9 mouse cellular contexts compared by ENCODE assay signal in genomic region chr8:105937496-105938305, GRCm38 (mm10). TPM values are rescaled to one million over a fixed set of nuclear protein-coding genes. Genes with fewer than 3 reads are reported as not detected.
DNase-seq lines count a peak whose midpoint lies in the region; ATAC-seq and TF ChIP-seq lines count a peak whose summit lies in the region.
"Had no signal": no experiment of that assay in that cellular context is flagged by ENCODE, and none has a peak within 500 bp of the region (broad histone marks: within the 10 kb centered on the region; RNA-seq: fewer than 3 reads in every experiment).

No protein-coding gene starts in this region.

- H3K36me3 ChIP-seq in ES-E14 (ENCODE audit: control insufficient read depth, insufficient read depth, low read length, poor library complexity, severe bottlenecking), result peaks cover 3% of the 10 kb centered on the region; the same call in 1 of the 2 replicates
- H3K36me3 ChIP-seq in kidney, adult 2 months (ENCODE audit: control insufficient read depth, insufficient read depth, low read length), result no peaks in the 10 kb centered on the region
- no peaks in the 10 kb centered on the region for H3K36me3 ChIP-seq in liver, embryonic 14.5 days (replicated peaks; ENCODE audit: control insufficient read depth, insufficient read depth, low read depth)
- H3K36me3 ChIP-seq in neural tube, embryonic 12.5 days, result no peaks in the 10 kb centered on the region

- H3K9ac ChIP-seq in ES-E14 (ENCODE audit: insufficient read depth, low read depth, low read length, poor library complexity, severe bottlenecking), result peak overlapping the region; percentile 69
- H3K9ac ChIP-seq in liver, embryonic 14.5 days (replicated peaks), result peak overlapping the region; percentile 86
- peak overlapping the region; percentile 81 for H3K9ac ChIP-seq in neural tube, embryonic 12.5 days

- peak; percentile 63 for DNase-seq in 416B (ENCODE audit: low read depth)
- no peak for DNase-seq in ES-E14 (ENCODE audit: low read depth, low spot score)
- DNase-seq in heart, adult 8-10 months (ENCODE audit: low spot score), result peak; percentile 63
- peak; percentile 69 for DNase-seq in kidney, adult 2 months
- peak in 1 of 3 experiments; percentile 31 for DNase-seq in liver, embryonic 14.5 days (ENCODE audit: low read depth in 3 of 3, low spot score in 3 of 3)
- DNase-seq in thymus, postnatal 36 days, result peak; percentile 58 to 59

- no peak for TF ChIP-seq CTCF in kidney, adult 2 months (conservative IDR thresholded peaks at IDR 0.05; ENCODE audit: insufficient read depth, insufficient read length, low read depth, low read length)
- no peak for TF ChIP-seq CTCF in liver, embryonic 14.5 days (IDR thresholded peaks at IDR 0.05; ENCODE audit: low read depth)

- no peak for TF ChIP-seq EP300 in liver, embryonic 14.5 days (IDR thresholded peaks at IDR 0.05; ENCODE audit: low read depth)

- in situ Hi-C loops in ES-E14 (cut with MboI; ENCODE audit: low sequenced_read_pairs in 2 of 2, unreplicated experiment in 2 of 2), result no loop called here

- H3K27ac ChIP-seq in ES-E14 (ENCODE audit: insufficient read depth, low read depth, low read length, poor library complexity, severe bottlenecking), result no peak overlapping the region
- H3K27ac ChIP-seq in kidney, adult 2 months (ENCODE audit: insufficient read depth, low read depth, low read length), result peak overlapping the region; percentile 79
- H3K27ac ChIP-seq in liver, embryonic 14.5 days, result peak overlapping the region; percentile 68
- peak overlapping the region; percentile 82; the same call in 1 of the 2 replicates for H3K27ac ChIP-seq in neural tube, embryonic 12.5 days

- H3K4me3 ChIP-seq in ES-E14 (ENCODE audit: insufficient read depth in 1 of 2, low read depth in 1 of 2, low read length in 2 of 2, poor library complexity in 1 of 2, severe bottlenecking in 1 of 2), result peak overlapping the region; percentile 81 to 96
- H3K4me3 ChIP-seq in kidney, adult 2 months (ENCODE audit: insufficient read depth, low read depth, low read length), result peak overlapping the region; percentile 91
- peak overlapping the region; percentile 80 to 84 for H3K4me3 ChIP-seq in liver, embryonic 14.5 days (ENCODE audit: insufficient read depth in 1 of 2, low read depth in 2 of 2, low read length in 2 of 2)
- peak overlapping the region; percentile 71 for H3K4me3 ChIP-seq in neural tube, embryonic 12.5 days

- H3K9me3 ChIP-seq in ES-E14 (ENCODE audit: control insufficient read depth, insufficient read depth, low read depth, low read length), result no peaks in the 10 kb centered on the region
- no peaks in the 10 kb centered on the region for H3K9me3 ChIP-seq in liver, embryonic 14.5 days (ENCODE audit: control insufficient read depth, low read length)
- H3K9me3 ChIP-seq in neural tube, embryonic 12.5 days, result no peaks in the 10 kb centered on the region

- WGBS in kidney, adult 2 months, result under 1% methylated on average over 33 of the region's 33 CpGs
- under 1% methylated on average over 33 of the region's 33 CpGs for WGBS in liver, embryonic 14.5 days (ENCODE audit: insufficient replicate concordance)
- 3% methylated on average over 33 of the region's 33 CpGs for WGBS in neural tube, embryonic 12.5 days

- peaks cover 0 to 6% of the 10 kb centered on the region in 2 experiments; a peak in 2 of 4 replicates for H3K4me1 ChIP-seq in ES-E14 (ENCODE audit: control insufficient read depth in 2 of 2, insufficient read depth in 2 of 2, low read length in 2 of 2, poor library complexity in 1 of 2)
- H3K4me1 ChIP-seq in kidney, adult 2 months (ENCODE audit: control insufficient read depth, insufficient read depth, low read length), result peaks cover 4% of the 10 kb centered on the region; the same call in 1 of the 2 replicates
- peaks cover 16 to 26% of the 10 kb centered on the region in 2 experiments for H3K4me1 ChIP-seq in liver, embryonic 14.5 days (replicated peaks; ENCODE audit: control insufficient read depth in 2 of 2, insufficient read depth in 2 of 2, low read length in 1 of 2)
- peaks cover 19% of the 10 kb centered on the region for H3K4me1 ChIP-seq in neural tube, embryonic 12.5 days

- peak; percentile 46 for ATAC-seq in common myeloid progenitor, adult 5-6 weeks (replicated peaks; ENCODE audit: low read depth, poor library complexity, severe bottlenecking)
- ATAC-seq in liver, embryonic 14.5 days (ENCODE audit: insufficient read depth), result peak; percentile 18; the same call in 1 of the 2 replicates
- ATAC-seq in neural tube, embryonic 12.5 days (ENCODE audit: low FRiP score, low read depth), result peak; percentile 56

- H3K4me2 ChIP-seq in liver, embryonic 14.5 days (ENCODE audit: low read depth), result peak overlapping the region; percentile 92
- H3K4me2 ChIP-seq in neural tube, embryonic 12.5 days (replicated peaks), result peak overlapping the region; percentile 97

- TF ChIP-seq POLR2A in kidney, adult 2 months (IDR thresholded peaks at IDR 0.05; ENCODE audit: low read depth, low read length), result no peak

- no peaks in the 10 kb centered on the region for H3K27me3 ChIP-seq in kidney, adult 2 months (replicated peaks; ENCODE audit: control insufficient read depth, insufficient read depth, low read length)
- no peaks in the 10 kb centered on the region for H3K27me3 ChIP-seq in liver, embryonic 14.5 days (ENCODE audit: control insufficient read depth, insufficient read depth, low read length)
- no peaks in the 10 kb centered on the region for H3K27me3 ChIP-seq in neural tube, embryonic 12.5 days (replicated peaks)

TF ChIP-seq in ES-E14, 5 proteins besides CTCF, POLR2A, EP300 and RAD21:
- TF ChIP-seq CHD2 (IDR thresholded peaks at IDR 0.05; ENCODE audit: low read depth, low read length) (no peak), HCFC1 (IDR thresholded peaks at IDR 0.05; ENCODE audit: borderline replicate concordance, insufficient read depth, low read length) (no peak), MAFK (IDR thresholded peaks at IDR 0.05; ENCODE audit: insufficient read depth, low read depth, low read length) (no peak), ZNF384 (IDR thresholded peaks at IDR 0.05; ENCODE audit: low read depth, low read length) (no peak), ZC3H11A (IDR thresholded peaks at IDR 0.05; ENCODE audit: borderline replicate concordance, low read depth, low read length) (no peak)

RNA-seq across cellular contexts. Expression of gene Psmb10, which starts 0.5 kb away (rescaled TPM):
- total RNA-seq in ES-E14 (2012; rRNA removed), result 70.9 and 81.5 TPM in 2 replicates
- total RNA-seq in common myeloid progenitor, adult 5-6 weeks (2017), result 51.3 and 62.1 TPM in 2 replicates
- total RNA-seq in heart, adult 8-10 months (2022), result 10 to 100 TPM; 54.6 to 72.9 (median 62.2) TPM
- polyA plus RNA-seq in kidney, adult 2 months (2012; rRNA removed), result 71.2 and 88.0 TPM in 2 replicates
- polyA plus RNA-seq in liver, embryonic 14.5 days (2012; rRNA removed), result 49.8 and 51.8 TPM in 2 replicates
- polyA plus RNA-seq in liver, embryonic 14.5 days (2014; fragmentation: Nextera tagmentation; extraction: Ambion mirVana), result 61.5 and 68.5 TPM in 2 replicates
- polyA plus RNA-seq in neural tube, embryonic 12.5 days (2016; fragmentation: Nextera tagmentation; extraction: Ambion mirVana), result 27.9 and 30.7 TPM in 2 replicates

RNA-seq across cellular contexts. Expression of gene Ctrl, which starts 4.0 kb away (rescaled TPM):
- 3.6 and 5.3 TPM in 2 replicates for total RNA-seq in ES-E14 (2012; rRNA removed)
- 0.14 and 2.7 TPM in 2 replicates for total RNA-seq in common myeloid progenitor, adult 5-6 weeks (2017)
- under 1 TPM in 1 of 4 experiments, not detected in 3; 0.44 TPM for total RNA-seq in heart, adult 8-10 months (2022)
- polyA plus RNA-seq in kidney, adult 2 months (2012; rRNA removed), result 1.0 and 1.5 TPM in 2 replicates
- 1.0 and 1.1 TPM in 2 replicates for polyA plus RNA-seq in liver, embryonic 14.5 days (2012; rRNA removed)
- 0.27 and 0.39 TPM in 2 replicates for polyA plus RNA-seq in liver, embryonic 14.5 days (2014; fragmentation: Nextera tagmentation; extraction: Ambion mirVana)
- polyA plus RNA-seq in neural tube, embryonic 12.5 days (2016; fragmentation: Nextera tagmentation; extraction: Ambion mirVana), result 2.3 and 2.4 TPM in 2 replicates
- total RNA-seq: gastrocnemius, postnatal 36 days had no signal

RNA-seq across cellular contexts. Expression of gene Lcat, which starts 5.5 kb away (rescaled TPM):
- 2.4 and 3.6 TPM in 2 replicates for total RNA-seq in ES-E14 (2012; rRNA removed)
- total RNA-seq in common myeloid progenitor, adult 5-6 weeks (2017), result 0.32 and 1.4 TPM in 2 replicates
- total RNA-seq in heart, adult 8-10 months (2022), result 1 to 10 TPM in 1 of 4 experiments, under 1 TPM in 3; 0.34 to 1.7 (median 0.57) TPM
- 2.2 and 2.4 TPM in 2 replicates for polyA plus RNA-seq in kidney, adult 2 months (2012; rRNA removed)
- 40.2 and 41.2 TPM in 2 replicates for polyA plus RNA-seq in liver, embryonic 14.5 days (2012; rRNA removed)
- 47.0 and 50.7 TPM in 2 replicates for polyA plus RNA-seq in liver, embryonic 14.5 days (2014; fragmentation: Nextera tagmentation; extraction: Ambion mirVana)
- 0.85 and 0.98 TPM in 2 replicates for polyA plus RNA-seq in neural tube, embryonic 12.5 days (2016; fragmentation: Nextera tagmentation; extraction: Ambion mirVana)

RNA-seq across cellular contexts. Expression of gene Slc12a4, which starts 28.2 kb away (rescaled TPM):
- 70.1 and 133 TPM in 2 replicates for total RNA-seq in ES-E14 (2012; rRNA removed)
- 1.9 and 8.1 TPM in 2 replicates for total RNA-seq in common myeloid progenitor, adult 5-6 weeks (2017)
- total RNA-seq in heart, adult 8-10 months (2022), result 10 to 100 TPM; 39.9 to 50.4 (median 43.5) TPM
- polyA plus RNA-seq in kidney, adult 2 months (2012; rRNA removed), result 30.9 and 33.5 TPM in 2 replicates
- 8.3 and 11.1 TPM in 2 replicates for polyA plus RNA-seq in liver, embryonic 14.5 days (2012; rRNA removed)
- polyA plus RNA-seq in liver, embryonic 14.5 days (2014; fragmentation: Nextera tagmentation; extraction: Ambion mirVana), result 6.9 and 8.9 TPM in 2 replicates
- polyA plus RNA-seq in neural tube, embryonic 12.5 days (2016; fragmentation: Nextera tagmentation; extraction: Ambion mirVana), result 11.8 and 13.9 TPM in 2 replicates

RNA-seq across cellular contexts. Expression of gene Pskh1, which starts 37.5 kb away (rescaled TPM):
- 13.2 and 13.7 TPM in 2 replicates for total RNA-seq in ES-E14 (2012; rRNA removed)
- 15.6 and 23.7 TPM in 2 replicates for total RNA-seq in common myeloid progenitor, adult 5-6 weeks (2017)
- total RNA-seq in heart, adult 8-10 months (2022), result 10 to 100 TPM; 15.6 to 19.2 (median 18.1) TPM
- 44.9 and 51.0 TPM in 2 replicates for polyA plus RNA-seq in kidney, adult 2 months (2012; rRNA removed)
- polyA plus RNA-seq in liver, embryonic 14.5 days (2012; rRNA removed), result 9.8 and 12.3 TPM in 2 replicates
- 6.2 and 8.0 TPM in 2 replicates for polyA plus RNA-seq in liver, embryonic 14.5 days (2014; fragmentation: Nextera tagmentation; extraction: Ambion mirVana)
- 20.0 and 20.8 TPM in 2 replicates for polyA plus RNA-seq in neural tube, embryonic 12.5 days (2016; fragmentation: Nextera tagmentation; extraction: Ambion mirVana)
